Mouse (Mus musculus) limb, embryonic 14.5 days (tissue): ENCODE results near the gene Enah. TPM values are rescaled to one million over a fixed set of nuclear protein-coding genes. Genes with fewer than 3 reads are reported as not detected.

Experiments used
- ATAC-seq: fragments of 200-750 bp; cut with Nextera tagmentation; 2 replicates; pipeline ENCODE4 v1.8.0; 2017; ENCODE audit warnings: low read depth, moderate number of reproducible peaks, moderate TSS enrichment; ENCODE audit not compliant: low FRiP score
- DNase-seq: peaks from one replicate; pipeline ENCODE4 v3.0.0-alpha.2; 2015; ENCODE audit warnings: low spot score
- H3K27ac ChIP-seq: fragments of 300-500 bp; sonication (generic); replicated peaks from 2 replicates; pipeline ENCODE4 v1.5.1; 2014; ENCODE audit warnings: low read depth, mild to moderate bottlenecking, low read length, moderate library complexity, mixed read lengths
- H3K27me3 ChIP-seq: fragments of 300-500 bp; sonication (generic); 2 replicates; pipeline ENCODE4 v1.6.1; 2014; ENCODE audit warnings: low read length, mixed read lengths; ENCODE audit not compliant: control insufficient read depth, insufficient read depth
- H3K36me3 ChIP-seq: fragments of 300-500 bp; sonication (generic); 2 replicates; pipeline ENCODE4 v1.6.1; 2014; ENCODE audit warnings: mild to moderate bottlenecking, low read length, moderate library complexity, mixed read lengths; ENCODE audit not compliant: control insufficient read depth, insufficient read depth
- H3K4me1 ChIP-seq: fragments of 300-500 bp; sonication (generic); 2 replicates; pipeline ENCODE4 v1.6.1; 2014; ENCODE audit warnings: antibody characterized with exemption, low read length, mixed read lengths; ENCODE audit not compliant: control insufficient read depth, insufficient read depth
- H3K4me2 ChIP-seq: fragments of 300-500 bp; sonication (generic); replicated peaks from 2 replicates; pipeline ENCODE4 v1.6.1; 2014; ENCODE audit warnings: low read depth, mild to moderate bottlenecking, low read length, moderate library complexity; ENCODE audit not compliant: severe bottlenecking
- H3K4me3 ChIP-seq: fragments of 300-500 bp; sonication (generic); replicated peaks from 2 replicates; pipeline ENCODE4 v1.5.1; 2014; ENCODE audit warnings: low read length
- H3K9ac ChIP-seq: fragments of 300-500 bp; sonication (generic); 2 replicates; pipeline ENCODE4 v1.6.1; 2014; ENCODE audit warnings: mild to moderate bottlenecking, low read depth, low read length, moderate library complexity; ENCODE audit not compliant: severe bottlenecking
- H3K9me3 ChIP-seq: fragments of 300-500 bp; sonication (generic); 2 replicates; pipeline ENCODE4 v1.6.1; 2016; ENCODE audit warnings: low read length; ENCODE audit not compliant: control insufficient read depth
- POLR2A ChIP-seq: fragments of 200-500 bp; IDR thresholded peaks from 2 replicates; pipeline ENCODE4 v1.8.0; 2012; ENCODE audit warnings: inconsistent platforms, mild to moderate bottlenecking, moderate library complexity, borderline replicate concordance; ENCODE audit not compliant: insufficient read depth, insufficient read length; ENCODE audit errors: extremely low read depth
- WGBS: fragments of 180-500 bp; shearing (Covaris S2); extraction: QIAGEN DNeasy Blood & Tissue Kit; methylation state at CpG from one replicate; pipeline ENCODE4 v1.1.7; 2014; 5-methylcytosine and 5-hydroxymethylcytosine counted together
- polyA plus RNA-seq, 2 experiments: library from polyadenylated mRNA; depleted of rRNA in 1 of 2; stranded (reverse) in 1 of 2; unstranded in 1 of 2; fragments of >200 nt; fragmentation: Nextera tagmentation in 1 of 2; extraction: Ambion mirVana in 1 of 2; gene quantifications; 2 replicates each; pipeline versions ENCODE4 v1.2.1 to v1.2.3; 2012 to 2014

Gene Enah
- polyA plus RNA-seq, 2 experiments: 29.3 to 89.2 TPM

- ATAC-seq (no peak), DNase-seq (no peak)
- Histone ChIP-seq H3K4me2 (no peak overlapping the region), H3K4me3 (no peak overlapping the region), H3K9ac (no peak overlapping the region), H3K27ac (no peak overlapping the region), H3K4me1 (peaks cover 5% of the 10 kb centered on the region), H3K9me3 (no peaks in the 10 kb centered on the region), H3K27me3 (no peaks in the 10 kb centered on the region), H3K36me3 (peaks cover 10% of the 10 kb centered on the region)
- WGBS: 88% methylated on average over 3 of the region's 3 CpGs
- TF ChIP-seq POLR2A: no peak
These were observed 59.4 kb downstream of the Enah start for GRCm38 (mm10) chr1:181960383-181960782.

GRCm38 (mm10) chr1:181958392-181958791 lies 61.4 kb downstream of the Enah start:
- H3K36me3 ChIP-seq: peaks cover 13% of the 10 kb centered on the region
- WGBS: 87% methylated on average over 1 of the region's 1 CpGs
- DNase-seq: no peak
- no peak overlapping the region for H3K4me3 ChIP-seq
- no peak overlapping the region for H3K27ac ChIP-seq
- no peak overlapping the region for H3K9ac ChIP-seq
- H3K9me3 ChIP-seq: no peaks in the 10 kb centered on the region
- no peaks in the 10 kb centered on the region for H3K4me1 ChIP-seq
- no peak overlapping the region for H3K4me2 ChIP-seq
- no peaks in the 10 kb centered on the region for H3K27me3 ChIP-seq
- TF ChIP-seq POLR2A: no peak
- ATAC-seq: no peak

- H3K9me3 ChIP-seq: no peaks in the 10 kb centered on the region
- H3K27ac ChIP-seq: no peak overlapping the region
- H3K36me3 ChIP-seq: peaks cover 14% of the 10 kb centered on the region
- no peak overlapping the region for H3K9ac ChIP-seq
- no peak overlapping the region for H3K4me3 ChIP-seq
- TF ChIP-seq POLR2A: no peak
- DNase-seq: no peak
- H3K27me3 ChIP-seq: no peaks in the 10 kb centered on the region
- no peak overlapping the region for H3K4me2 ChIP-seq
- no peak for ATAC-seq
- H3K4me1 ChIP-seq: no peaks in the 10 kb centered on the region
- WGBS: 97% methylated on average over 2 of the region's 2 CpGs
These were observed 62.1 kb downstream of the Enah start for GRCm38 (mm10) chr1:181957736-181958135.

DNA sequence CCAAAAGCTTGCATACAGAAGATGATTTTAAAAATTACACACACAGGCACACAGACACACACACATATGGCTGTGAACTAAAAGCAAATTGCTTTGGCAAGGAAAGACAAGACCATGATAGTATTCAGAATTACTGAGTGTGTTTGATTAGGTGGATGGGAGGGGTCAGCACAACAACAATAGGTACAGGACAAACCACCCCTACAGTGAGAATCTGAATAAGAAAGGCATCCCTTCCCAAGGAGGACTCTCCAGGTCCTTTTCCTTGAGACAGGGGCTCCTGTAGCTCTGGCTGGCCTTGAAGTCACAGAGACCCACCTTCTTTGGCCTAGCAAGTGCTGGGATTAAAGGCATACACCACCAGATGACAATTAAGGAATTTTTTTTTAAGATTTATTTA lies 66.2 kb downstream of the Enah start:
- Histone ChIP-seq H3K27me3 (no peaks in the 10 kb centered on the region), H3K4me3 (no peak overlapping the region), H3K27ac (no peak overlapping the region), H3K9me3 (no peaks in the 10 kb centered on the region), H3K36me3 (peaks cover 7% of the 10 kb centered on the region), H3K9ac (no peak overlapping the region), H3K4me1 (no peaks in the 10 kb centered on the region), H3K4me2 (no peak overlapping the region)
- DNase-seq (no peak), ATAC-seq (no peak)
- TF ChIP-seq POLR2A: no peak

DNA sequence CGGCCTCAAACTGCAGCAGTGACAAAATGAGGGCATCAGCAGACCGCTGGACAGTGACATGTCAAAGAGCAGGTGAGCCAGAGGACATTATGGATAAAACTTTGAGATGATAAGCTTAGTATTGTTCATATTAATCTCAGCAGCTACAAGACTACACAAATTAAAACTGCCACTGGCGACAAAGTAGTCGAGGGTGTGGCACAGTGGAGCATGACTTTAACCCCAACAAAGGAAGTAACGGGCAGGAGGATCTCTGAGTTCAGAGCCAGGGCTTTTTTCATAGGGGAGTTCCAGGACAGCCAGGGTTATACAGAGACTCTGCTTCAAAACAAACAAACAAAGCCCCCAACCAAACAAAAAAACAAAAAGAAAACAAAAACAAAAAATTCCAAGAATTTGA lies 68.5 kb downstream of the Enah start:
- TF ChIP-seq POLR2A: no peak
- Histone ChIP-seq H3K4me2 (no peak overlapping the region), H3K9me3 (no peaks in the 10 kb centered on the region), H3K27ac (no peak overlapping the region), H3K4me1 (no peaks in the 10 kb centered on the region), H3K36me3 (peaks cover 4% of the 10 kb centered on the region; the same call in 1 of the 2 replicates), H3K27me3 (no peaks in the 10 kb centered on the region), H3K9ac (no peak overlapping the region), H3K4me3 (no peak overlapping the region)
- no peak for ATAC-seq
- WGBS: 89% methylated on average over 5 of the region's 5 CpGs
- no peak for DNase-seq

- no peak for TF ChIP-seq POLR2A
- Histone ChIP-seq H3K4me3 (no peak overlapping the region), H3K36me3 (peaks cover 4% of the 10 kb centered on the region; the same call in 1 of the 2 replicates), H3K9ac (no peak overlapping the region), H3K4me1 (no peaks in the 10 kb centered on the region), H3K27ac (no peak overlapping the region), H3K4me2 (no peak overlapping the region), H3K27me3 (no peaks in the 10 kb centered on the region), H3K9me3 (no peaks in the 10 kb centered on the region)
- DNase-seq (no peak), ATAC-seq (no peak)
- WGBS: 95% methylated on average over 9 of the region's 9 CpGs
These were observed 69.1 kb downstream of the Enah start for GRCm38 (mm10) chr1:181950721-181951120.
